Mouse (Mus musculus): ENCODE measurements around the gene Gm9049. TPM values are rescaled to one million over a fixed set of nuclear protein-coding genes. Genes with fewer than 3 reads are reported as not detected.

The Gm9049 gene
- total RNA-seq (2023), result not detected

GRCm38 (mm10) chr10:118354005-118354404 is at the start of gene Gm9049:
Gene Gm9049 (minus strand): TSS chr10:118354105.

GRCm38 (mm10) chr10:118348579-118348978 is 5.3 kb downstream of the Gm9049 start, which contains the start of gene Gm9048:
Gene Gm9048 (minus strand): TSS chr10:118348679.

GRCm38 (mm10) chr10:118343155-118343554 is 10.8 kb downstream of the Gm9049 start, which contains the start of gene Gm9046:
Gene Gm9046 (minus strand): TSS chr10:118343255.

DNA sequence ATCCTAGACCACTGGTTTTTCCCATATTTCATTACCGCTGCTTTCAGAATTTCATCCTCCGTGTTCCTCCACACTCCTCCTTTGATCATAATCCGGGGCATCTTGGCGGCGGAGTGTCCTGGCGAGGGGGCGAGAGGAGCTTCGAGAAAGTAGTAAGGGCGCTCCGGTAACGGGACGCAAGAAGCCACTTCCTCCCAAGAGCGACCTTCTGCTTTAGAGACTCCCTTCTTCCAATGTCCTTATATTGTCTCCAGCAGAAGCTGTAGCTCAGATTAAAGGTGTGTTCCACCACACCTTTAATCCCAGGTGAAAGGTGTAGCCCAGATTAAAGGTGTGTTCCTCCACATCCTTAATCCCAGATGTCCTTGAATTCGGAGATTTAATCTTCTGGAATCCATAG is 16.2 kb downstream of the Gm9049 start, which contains the start of gene Gm9045:
Gm9045 (minus strand) TSS at position 101 of the 400 bp plus-strand sequence.

DNA sequence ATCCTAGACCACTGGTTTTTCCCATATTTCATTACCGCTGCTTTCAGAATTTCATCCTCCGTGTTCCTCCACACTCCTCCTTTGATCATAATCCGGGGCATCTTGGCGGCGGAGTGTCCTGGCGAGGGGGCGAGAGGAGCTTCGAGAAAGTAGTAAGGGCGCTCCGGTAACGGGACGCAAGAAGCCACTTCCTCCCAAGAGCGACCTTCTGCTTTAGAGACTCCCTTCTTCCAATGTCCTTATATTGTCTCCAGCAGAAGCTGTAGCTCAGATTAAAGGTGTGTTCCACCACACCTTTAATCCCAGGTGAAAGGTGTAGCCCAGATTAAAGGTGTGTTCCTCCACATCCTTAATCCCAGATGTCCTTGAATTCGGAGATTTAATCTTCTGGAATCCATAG is 21.6 kb downstream of the Gm9049 start, which contains the start of gene Gm9044:
Gm9044 (minus strand) TSS at position 101 of the 400 bp plus-strand sequence.

DNA sequence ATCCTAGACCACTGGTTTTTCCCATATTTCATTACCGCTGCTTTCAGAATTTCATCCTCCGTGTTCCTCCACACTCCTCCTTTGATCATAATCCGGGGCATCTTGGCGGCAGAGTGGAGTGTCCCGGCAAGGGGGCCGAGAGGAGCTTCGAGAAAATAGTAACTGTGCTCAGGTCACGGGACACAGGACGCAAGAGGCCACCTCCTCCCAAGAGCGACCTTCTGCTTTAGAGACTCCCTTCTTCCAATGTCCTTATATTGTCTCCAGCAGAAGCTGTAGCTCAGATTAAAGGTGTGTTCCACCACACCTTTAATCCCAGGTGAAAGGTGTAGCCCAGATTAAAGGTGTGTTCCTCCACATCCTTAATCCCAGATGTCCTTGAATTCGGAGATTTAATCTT is 27.0 kb downstream of the Gm9049 start, which contains the start of gene Gm9040:
Gm9040 (minus strand) TSS at position 101 of the 400 bp plus-strand sequence.

Other genes starting within 250 kb of the Gm9049 start
- 1 to 10 TPM; 7.3 to 8.2 TPM for gene Mdm1, start 212.3 kb downstream of the Gm9049 start, total RNA-seq (2023)
- gene Il22, start 149.2 kb downstream of the Gm9049 start, total RNA-seq (2023), result not detected
- under 1 TPM; 0.50 to 0.55 TPM for gene Gm32717, start 113.3 kb downstream of the Gm9049 start, total RNA-seq (2023)
- under 1 TPM; 0.50 to 0.55 TPM for gene Gm32802, start 95.4 kb downstream of the Gm9049 start, total RNA-seq (2023)
- not detected for gene Iltifb, start 59.1 kb downstream of the Gm9049 start, total RNA-seq (2023)
- not detected for gene Gm9040, start 27.1 kb downstream of the Gm9049 start, total RNA-seq (2023)
- gene Gm9044, start 21.7 kb downstream of the Gm9049 start, total RNA-seq (2023), result not detected
- not detected for gene Gm9045, start 16.3 kb downstream of the Gm9049 start, total RNA-seq (2023)
- gene Gm9046, start 10.8 kb downstream of the Gm9049 start, total RNA-seq (2023), result not detected
- not detected for gene Gm9048, start 5.4 kb downstream of the Gm9049 start, total RNA-seq (2023)
- 10 to 100 TPM; 16.3 to 17.1 TPM for gene Ifng, start 86.9 kb upstream of the Gm9049 start, total RNA-seq (2023)

Data from T-cell, adult 66 days (primary cell).